Mouse (Mus musculus): ENCODE measurements at regions not wholly inside any gene's neighbourhood (a gene's known extent, or its start where the extent isn't known, plus 50 kb on each side); places are given as distances from the start of the nearest gene placed in this dataset.

- no peak for DNase-seq
These were observed 270.1 kb downstream of the Mid1ip1 start for GRCm38 (mm10) chrX:10984894-10985293.

DNA sequence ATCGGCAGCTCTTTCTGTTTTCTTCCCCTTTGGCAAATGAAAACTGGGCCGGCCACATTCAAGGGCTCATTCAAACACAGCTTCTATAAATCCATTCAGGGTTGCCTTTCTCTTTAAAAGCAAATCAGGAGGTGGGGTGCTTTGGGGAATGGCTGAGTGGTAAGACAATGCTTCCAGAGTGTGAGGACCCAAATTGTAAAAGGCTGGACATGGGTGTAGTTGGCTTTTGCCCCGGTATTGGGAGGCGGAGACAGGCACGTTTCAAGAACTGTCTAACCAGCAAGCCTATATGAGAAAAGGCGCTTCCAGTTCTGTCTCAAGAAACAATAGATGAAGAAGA is 277.0 kb downstream of the Mid1ip1 start:
- DNase-seq = no peak

DNA sequence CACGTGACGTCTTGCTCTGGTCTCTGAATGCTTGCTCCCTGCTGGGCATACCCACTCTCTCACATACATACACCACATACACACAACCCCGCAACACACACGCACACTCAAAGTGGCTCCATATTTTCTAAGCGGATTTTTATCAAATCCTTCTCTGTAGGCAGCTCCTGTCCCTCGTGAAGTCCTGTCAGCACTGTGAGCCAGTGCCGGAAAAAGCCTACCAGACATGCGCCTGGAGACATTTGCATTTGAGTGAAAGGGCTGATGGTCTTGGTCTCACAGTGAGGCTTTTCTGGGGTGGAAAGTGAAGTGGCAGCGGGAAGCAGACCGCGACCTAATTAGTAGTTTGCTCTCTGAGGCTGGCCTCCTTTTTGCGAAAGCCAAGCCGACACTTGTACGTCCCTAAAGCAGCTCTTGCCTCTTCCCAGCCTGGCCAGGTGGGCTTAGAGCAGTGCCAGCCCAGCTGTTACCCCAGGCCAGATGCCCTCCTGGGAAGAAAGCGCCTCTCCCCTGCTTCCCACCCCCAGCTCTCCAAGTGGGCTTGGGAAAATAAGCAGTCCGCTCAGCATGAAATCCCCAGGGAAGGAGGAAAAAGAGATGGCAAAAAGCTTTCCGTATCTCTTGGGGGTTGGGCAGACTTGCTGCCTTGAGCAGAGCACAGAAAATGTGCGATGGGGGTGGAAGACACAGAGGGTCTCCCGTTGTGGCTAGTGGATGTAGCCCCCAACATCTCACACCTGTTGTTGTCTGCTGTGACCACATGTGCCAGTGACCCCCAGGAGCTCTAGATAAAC is 277.6 kb downstream of the Mid1ip1 start:
- DNase-seq = no peak

GRCm38 (mm10) chrX:10993005-10993377 is 278.2 kb downstream of the Mid1ip1 start:
- DNase-seq = no peak

GRCm38 (mm10) chrX:10994910-10995309 is 280.1 kb downstream of the Mid1ip1 start:
- no peak for DNase-seq

GRCm38 (mm10) chrX:11001180-11001579 is 286.4 kb downstream of the Mid1ip1 start:
- no peak for DNase-seq

- no peak for DNase-seq
These were observed 259.8 kb upstream of the H2al1a start for GRCm38 (mm10) chrX:11039278-11039677.

DNA sequence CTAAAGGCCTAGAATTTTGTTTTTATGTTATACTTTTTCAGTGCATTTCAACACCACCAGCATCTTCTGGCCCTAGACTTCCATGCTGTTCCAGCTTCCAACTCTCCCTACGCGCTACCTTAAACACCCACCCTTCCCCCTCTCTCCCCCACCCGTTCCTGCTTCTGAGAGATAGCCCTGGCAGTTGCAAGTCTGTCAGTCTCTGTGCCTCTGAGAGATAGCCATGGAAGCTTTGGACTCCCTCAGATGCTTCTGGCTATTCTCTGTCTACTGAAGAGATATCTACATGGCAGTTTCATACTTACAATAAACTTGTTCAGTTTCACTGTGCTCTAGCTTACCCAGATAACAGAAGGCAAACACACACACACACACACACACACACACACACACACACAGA is 252.3 kb upstream of the H2al1a start:
- no peak for DNase-seq

- no peak for DNase-seq
These were observed 216.9 kb upstream of the H2al1a start for GRCm38 (mm10) chrX:11082171-11082570.

DNA sequence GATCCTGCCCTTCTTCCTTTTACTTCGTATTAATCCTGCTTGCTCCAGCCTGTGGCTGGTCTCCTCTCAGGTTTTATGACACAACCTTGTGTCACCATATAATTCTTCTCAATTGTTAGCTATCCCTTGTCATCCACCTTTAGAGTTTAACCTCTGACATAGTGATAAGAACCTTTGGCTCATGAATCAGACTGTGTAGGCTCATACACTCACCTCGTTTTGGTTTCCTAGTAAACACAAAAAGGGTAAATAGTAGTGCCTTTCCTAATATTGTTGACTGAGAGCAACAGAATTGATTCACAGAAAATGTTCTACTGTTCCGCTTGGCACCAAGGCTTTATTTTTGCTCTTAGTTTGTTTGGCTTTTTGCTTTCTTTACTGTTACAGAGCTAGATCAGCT is 216.2 kb upstream of the H2al1a start:
- no peak for DNase-seq

DNA sequence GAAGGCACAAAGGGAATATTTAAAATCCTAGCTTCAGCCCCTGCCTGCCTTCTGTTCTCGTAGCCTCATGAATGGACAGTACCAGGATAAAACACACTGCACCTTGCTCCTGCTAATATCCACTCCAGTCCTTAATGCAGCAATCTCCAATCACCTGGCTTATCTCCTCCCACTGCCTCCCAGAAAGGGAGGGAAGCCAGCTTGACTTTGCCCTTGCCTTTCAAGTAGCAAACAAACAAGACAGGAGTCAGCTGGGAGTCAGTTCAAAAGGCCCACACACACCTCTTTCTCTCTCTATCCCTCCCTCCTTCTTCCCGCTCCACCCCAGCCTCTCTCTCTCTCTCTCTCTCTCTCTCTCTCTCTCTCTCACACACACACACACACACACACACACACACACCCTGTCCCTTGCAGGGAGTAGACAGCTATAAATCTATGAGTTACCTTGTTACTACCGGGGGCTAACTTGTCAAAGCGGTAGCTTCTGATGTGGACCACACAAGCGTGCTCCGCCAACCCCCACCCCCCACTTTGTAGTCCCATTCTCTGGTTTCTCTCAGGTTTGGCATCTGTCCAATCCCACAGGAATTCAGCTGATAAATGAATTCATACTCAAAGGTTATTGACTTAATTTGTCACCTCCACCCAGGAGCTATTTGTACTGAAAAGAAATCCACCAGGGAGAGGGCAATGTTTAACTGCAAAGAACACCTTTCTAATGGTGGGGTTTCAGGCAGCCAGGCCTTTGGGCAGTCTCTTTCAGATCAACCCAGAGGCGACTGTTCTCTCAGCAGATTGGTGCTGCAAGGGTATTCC is 212.6 kb upstream of the H2al1a start:
- peak; percentile 40 for DNase-seq

DNA sequence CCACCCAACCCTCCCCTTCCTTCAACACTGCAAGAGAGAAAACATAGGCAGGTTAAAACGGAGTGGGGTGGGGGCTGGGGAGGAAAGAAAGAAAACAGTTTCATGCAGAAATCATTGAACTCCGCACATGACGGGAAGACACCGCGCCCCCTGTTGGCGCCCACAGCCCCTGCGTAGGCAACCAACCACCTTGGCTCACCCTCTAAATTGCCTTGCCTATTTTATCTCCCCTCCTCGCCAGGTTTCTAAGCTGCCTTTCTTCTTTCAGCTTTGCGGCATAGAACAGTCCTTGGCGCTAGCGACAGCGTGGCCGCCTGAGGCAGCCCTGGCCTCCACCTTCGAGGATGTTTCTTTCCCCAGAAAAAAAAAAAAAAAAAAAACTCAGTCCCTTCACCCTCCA is 211.1 kb upstream of the H2al1a start:
- peak; percentile 25 for DNase-seq

GRCm38 (mm10) chrX:11088506-11088905 is 210.6 kb upstream of the H2al1a start:
- DNase-seq = no peak

DNA sequence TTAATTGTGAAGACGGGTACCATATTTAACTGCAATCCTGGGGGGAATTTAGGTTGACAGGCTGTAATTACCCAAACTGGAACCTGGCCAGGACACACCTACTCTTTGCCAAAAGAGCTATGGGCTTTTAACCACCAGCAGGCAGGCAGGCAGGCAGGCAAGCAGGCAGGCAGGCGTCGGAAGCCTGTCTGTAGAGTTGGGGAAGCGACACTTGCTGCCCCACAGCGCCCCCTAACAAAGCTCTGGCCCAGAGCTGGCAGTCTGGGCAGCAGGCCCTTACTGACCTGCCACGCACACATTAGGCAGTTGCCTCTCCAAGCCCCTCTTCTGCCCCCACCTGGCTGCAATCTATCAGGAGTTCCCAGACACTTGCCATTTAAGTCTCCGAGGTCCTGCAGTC is 208.6 kb upstream of the H2al1a start:
- peak; percentile 47 for DNase-seq

DNA sequence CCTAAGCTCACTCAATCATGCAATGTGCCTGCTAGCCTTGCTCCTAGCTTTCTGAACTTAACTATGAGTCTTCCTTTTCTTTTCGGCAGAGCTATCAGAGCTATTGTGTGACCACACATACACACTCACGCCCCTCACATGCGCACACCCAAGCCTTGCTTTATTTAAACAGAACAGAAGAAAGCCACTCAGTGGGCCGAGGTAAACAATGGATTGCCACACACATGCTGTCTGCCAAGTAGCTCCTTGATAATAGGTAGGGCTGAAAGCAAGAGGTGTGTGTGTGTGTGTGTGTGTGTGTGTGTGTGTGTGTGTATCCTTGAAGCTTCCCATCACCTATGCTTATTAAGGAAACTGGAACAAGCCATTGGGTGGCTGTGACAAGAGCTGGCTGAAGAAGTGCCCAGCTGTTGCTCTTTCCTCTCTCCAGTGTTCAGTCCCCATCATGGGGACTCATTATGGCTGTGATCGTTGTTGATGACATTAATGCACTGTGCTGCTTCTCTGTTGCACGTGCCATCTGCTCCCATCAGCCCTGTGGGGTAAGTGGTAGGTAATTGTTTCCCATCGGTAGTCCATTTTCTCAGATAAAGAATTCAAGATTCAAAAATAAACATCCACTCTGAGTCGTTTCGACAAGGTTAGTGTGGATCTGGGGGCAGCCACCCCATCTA is 201.3 kb upstream of the H2al1a start:
- no peak for DNase-seq

DNA sequence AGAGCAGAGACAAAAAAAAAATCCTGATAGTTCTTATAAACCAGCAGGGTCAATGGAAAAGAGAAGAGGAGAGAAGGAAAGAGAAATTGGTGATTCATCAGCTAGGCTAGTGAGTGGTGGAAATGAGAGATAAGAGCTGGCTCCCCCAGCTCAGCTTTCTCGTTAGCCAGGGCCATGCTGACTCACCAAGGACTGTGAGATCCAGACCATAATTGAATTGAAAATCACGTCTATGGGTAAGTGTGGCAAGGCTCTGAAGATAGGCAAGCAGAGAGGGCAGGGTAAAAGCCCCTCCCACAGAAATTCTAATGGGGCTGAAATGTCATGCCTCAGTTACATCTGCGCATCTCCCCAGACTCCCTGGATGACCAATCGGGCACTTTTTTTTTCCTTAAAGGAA is 200.7 kb upstream of the H2al1a start:
- no peak for DNase-seq

DNA sequence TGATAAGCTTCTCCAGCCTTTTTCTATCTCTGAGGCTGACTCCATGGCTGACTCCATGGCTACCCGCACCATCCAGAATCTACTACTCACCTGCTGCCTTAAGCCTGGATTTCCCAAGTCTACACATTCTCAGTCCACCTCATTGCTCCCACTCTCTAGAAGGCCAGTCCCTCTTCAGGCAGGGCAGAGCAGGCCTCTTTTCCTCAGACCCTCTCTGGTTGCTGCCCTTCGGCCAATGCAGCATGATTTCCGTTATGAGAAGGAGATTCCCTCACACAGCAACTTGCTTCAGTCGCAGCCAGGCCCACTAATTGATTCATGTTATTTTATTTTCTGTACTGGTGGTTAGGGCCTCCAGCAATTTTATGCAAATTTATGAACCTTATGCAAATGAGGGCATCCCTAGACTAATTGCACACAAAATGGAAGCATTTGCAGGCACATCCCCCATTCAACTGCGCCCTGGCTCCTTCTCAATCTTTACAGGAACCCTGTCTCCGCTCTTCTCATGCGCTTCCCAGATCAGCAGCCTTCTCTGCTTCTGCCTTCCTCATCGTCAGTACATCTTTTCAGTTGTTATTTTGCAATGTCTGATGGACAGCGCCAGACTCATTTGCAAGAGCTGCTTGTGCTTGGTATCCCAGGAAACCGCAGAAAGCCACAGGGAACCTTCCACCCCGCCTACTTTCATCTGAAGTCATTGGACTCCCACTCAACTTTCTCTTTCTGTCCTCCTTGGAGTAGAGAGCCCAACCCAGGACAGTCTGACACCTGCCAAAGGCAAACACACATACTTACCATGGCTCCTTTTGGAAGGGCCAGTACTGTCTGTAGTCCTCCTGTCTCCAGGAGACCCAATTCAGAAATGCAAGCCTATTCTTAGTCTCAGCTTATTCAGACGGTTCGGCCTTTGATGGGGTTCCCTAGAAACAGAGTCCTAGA is 199.6 kb upstream of the H2al1a start:
- no peak for DNase-seq

DNA sequence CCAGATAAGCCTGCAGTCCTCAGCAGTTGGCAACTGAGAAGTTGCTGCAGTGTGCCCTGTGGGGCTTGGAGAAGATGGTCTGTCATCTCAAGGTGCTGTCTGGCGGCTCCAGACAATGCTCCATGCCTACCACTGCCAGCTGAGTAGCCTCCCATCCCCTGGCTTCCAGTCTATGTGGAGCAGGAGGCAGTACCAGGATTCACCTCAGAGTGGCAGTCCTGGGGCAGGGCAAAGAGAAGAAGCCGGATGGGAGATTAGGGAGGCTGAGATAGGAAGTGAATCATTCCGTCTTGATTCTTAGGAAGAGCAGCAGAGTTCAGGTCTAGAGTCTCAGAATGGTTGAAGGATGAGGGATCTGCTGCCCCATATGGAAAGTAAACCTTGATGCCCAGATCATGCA is 198.1 kb upstream of the H2al1a start:
- DNase-seq = no peak

DNA sequence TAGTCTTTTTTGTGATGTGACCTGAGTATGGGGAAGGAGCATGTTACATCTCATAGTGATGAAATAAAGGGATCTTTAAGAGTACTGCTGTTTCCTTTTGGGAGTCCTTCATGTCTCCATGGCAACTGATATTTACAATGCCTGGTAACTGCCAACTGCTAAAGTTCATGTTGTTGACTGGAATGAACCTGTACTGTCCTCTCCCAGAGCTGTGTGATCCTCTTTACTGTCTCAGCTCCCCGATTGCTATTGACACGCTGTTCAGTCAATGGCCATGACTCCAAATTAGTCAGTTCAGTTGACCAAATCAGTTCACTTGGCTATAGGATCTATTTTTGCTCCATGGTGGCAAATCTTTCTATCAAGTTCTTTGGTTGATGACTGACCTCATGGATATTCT is 167.8 kb upstream of the H2al1a start:
- no peak for DNase-seq

DNA sequence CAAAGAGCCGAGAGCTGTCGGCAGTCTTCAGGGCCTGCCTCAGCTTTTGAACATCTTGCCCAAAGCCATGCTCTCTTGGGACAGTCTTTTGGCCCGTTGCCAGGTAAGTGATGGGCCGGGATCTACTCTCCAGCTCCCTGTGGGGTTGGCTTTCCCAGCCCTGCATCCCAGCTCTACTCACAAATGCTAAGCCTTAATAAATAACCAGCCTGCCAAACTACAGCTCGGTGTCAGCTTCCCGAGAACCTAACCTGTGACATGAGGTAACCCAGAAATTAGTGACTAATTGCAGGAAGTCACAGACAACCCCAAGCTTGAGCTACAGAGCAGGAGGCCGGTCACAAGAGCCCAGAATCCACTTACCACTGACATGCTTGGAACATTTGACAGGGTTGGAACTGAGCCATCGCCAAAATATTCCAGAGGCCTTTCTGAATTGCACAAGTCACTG is 159.1 kb upstream of the H2al1a start:
- peak; percentile 48 for DNase-seq

DNA sequence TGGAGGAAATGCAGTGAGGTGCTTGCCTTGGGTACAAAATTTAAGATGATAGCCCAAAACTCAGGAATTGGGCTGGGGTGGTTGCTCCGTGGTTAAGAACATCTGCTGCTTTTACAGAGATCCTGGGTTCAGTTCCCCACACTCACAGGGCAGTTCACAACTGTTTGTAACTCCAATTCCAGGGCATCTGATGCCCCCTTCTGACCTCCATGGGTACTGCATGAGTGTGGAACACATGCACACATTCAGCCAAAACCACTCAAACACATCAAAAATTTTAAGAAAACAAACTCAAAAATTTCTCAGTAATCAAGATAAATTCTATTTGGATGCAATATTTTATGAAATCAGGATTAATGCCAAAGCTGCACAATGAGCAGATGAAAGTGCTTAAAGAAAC is 157.8 kb upstream of the H2al1a start:
- DNase-seq = no peak

GRCm38 (mm10) chrX:11158416-11158815 is 140.6 kb upstream of the H2al1a start:
- no peak for DNase-seq

- no peak for DNase-seq
These were observed 128.6 kb upstream of the H2al1a start for GRCm38 (mm10) chrX:11170416-11170815.

Measured in kidney, adult 18-20 months (tissue).